Mouse (Mus musculus) heart, adult 2 months (tissue): ENCODE measurements at regions not wholly inside any gene's neighbourhood (a gene's known extent, or its start where the extent isn't known, plus 50 kb on each side); places are given as distances from the start of the nearest gene placed in this dataset.

Experiments
- CTCF ChIP-seq: fragments of 200-600 bp; IDR thresholded peaks from 2 replicates; pipeline ENCODE4 v1.8.1; 2022; ENCODE audit warnings: antibody characterized with exemption, mild to moderate bottlenecking, moderate library complexity
- EP300 ChIP-seq: fragments of 200-500 bp; IDR thresholded peaks from 2 replicates; pipeline ENCODE4 v1.6.1; 2011; ENCODE audit warnings: low read depth, low read length, control low read depth; ENCODE audit not compliant: insufficient read depth
- POLR2A ChIP-seq: fragments of 200-500 bp; IDR thresholded peaks from 2 replicates; pipeline ENCODE4 v1.6.1; 2011; ENCODE audit warnings: mild to moderate bottlenecking, low read depth, low read length, control low read depth; ENCODE audit not compliant: insufficient read depth

DNA sequence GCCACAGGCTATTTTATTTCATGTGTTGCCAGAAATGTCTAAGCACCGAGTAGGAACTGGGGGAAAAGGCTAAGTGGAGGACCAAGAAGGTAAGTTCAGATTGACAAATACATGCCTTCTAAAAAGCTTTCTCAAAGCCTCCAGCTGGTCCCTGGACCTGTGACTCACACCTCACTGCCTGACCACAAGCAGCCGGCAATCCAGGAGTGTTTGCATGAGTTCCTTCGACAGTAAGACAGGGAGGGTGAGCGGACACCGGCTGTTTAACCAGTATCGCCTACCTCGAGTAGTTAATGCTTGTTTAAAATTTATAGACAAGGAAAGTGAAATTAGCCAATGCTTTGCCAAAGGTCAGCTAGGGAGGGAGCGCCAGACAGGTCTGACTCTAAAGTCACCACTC is 80.1 kb downstream of the Gm33543 start:
- no peak for TF ChIP-seq CTCF
- TF ChIP-seq POLR2A, result no peak
- TF ChIP-seq EP300, result no peak
